Mouse (Mus musculus) spleen, postnatal 36 days (tissue): Measurements from ENCODE around the gene Smim14.
"Not testable (repeated sequence)": the region's sequence is repeated elsewhere in the genome, so short reads cannot be mapped to it uniquely, and the experiment has no call there.

Experiments
- DNase-seq, 2 experiments: peaks; one replicate each; pipeline ENCODE4 v3.0.0; 2022; ENCODE audit warnings: low spot score in 2 of 2, mixed read lengths in 1 of 2

Smim14 gene

GRCm38 (mm10) chr5:65536751-65537419 is at the start of gene Smim14, which contains the start of gene Ube2k:
TSS of gene Smim14 (minus strand) at chr5:65537184.
TSS of gene Ube2k (plus strand) at chr5:65537233.
- DNase-seq = peak; percentile 94

DNA sequence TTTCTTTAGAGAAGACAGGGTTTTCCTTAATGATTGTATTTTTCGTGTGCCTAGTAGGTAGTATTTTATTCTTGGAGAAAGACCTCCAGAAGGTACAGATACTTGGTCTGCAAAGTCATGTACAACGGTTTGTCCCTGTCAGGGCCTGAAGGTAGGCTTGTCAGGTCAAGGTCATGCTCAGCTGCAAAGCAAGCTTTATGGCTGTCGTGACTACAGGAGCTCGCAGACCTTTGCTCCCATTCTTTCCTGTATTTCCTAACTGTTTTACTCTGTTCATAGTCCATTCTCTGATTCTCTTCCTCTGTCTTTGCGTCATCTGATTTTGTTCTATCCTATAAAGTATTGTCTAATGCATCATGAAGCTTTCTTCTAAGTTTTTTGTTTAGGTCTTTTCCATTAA is 49.3 kb upstream of the Smim14 start:
- no peak for DNase-seq

DNA sequence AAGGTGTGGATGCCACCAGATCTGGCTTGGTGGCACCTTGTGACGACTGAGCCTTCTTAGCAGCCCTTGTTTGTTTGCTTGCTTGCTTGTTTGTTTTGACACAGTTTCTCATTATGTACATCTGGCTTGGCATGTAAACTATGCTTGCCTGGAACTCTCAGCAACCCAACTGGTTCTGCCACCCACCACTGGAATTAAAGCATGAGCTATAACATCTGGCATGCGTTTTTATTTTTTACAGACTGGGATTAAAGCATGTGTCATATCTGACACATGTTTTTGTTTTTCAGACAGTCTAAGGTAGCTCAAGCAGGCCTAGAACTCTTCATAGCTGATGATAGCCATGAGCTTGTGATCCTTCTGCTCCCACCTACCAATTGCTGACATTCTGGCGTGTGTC is 41.6 kb upstream of the Smim14 start:
- DNase-seq = no peak

DNA sequence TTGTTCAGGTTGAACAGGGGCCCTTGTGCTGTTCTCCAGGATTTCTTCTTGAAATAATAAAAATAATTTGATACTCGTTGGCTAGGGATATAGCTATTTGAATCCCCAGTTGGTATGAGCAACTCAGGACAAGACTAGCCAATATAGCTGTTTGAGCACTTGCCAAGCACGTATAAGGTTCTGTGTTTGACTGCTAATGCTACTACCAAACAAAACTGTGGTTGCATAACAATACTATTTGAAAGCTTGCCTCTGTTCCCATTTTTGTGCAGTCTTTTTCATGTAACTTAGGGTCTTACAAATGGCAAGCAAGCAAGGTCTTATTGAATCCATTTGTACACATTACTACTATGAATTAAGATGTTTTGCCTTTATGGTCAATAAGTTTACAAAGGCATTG is 38.9 kb upstream of the Smim14 start:
- DNase-seq = no peak

DNA sequence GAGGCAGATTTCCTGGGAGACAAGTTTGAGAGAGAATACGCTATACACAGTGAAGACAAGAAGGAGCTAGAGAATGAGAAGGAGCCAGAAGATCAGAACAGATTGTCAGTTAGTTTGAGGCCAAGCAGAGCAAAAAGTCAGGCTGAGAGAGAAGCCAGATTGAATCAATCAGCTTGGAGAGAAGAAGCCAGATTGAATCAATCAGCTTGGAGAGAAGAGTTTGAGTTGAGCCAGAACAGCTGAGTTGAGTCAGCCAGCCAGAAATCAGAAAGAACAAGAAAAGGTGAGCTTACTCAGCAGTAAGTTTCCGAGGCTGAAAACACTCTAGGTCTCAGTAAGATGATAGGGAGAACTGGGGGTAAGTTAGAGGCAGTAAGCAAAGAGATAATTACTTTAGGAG is 37.9 kb upstream of the Smim14 start:
- no peak for DNase-seq

DNA sequence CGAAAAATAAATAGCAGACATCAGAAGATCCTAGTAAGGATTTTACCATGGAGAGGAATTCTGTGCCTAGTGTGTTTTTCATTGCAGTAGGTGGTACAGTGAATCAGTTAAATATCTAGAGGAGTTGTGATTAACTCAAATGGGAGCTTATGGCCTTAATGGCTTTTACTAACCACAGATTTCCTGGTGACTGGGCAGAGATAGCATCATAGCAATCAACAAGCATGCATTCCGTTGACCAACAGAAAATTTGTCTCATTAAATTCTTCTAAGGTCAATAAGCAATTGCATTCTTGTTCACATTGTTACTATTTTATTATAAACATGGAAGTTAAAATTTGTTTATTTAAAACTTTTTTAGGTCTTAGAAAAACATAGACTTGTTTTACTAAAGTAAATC is 28.5 kb upstream of the Smim14 start:
- DNase-seq = no peak

DNA sequence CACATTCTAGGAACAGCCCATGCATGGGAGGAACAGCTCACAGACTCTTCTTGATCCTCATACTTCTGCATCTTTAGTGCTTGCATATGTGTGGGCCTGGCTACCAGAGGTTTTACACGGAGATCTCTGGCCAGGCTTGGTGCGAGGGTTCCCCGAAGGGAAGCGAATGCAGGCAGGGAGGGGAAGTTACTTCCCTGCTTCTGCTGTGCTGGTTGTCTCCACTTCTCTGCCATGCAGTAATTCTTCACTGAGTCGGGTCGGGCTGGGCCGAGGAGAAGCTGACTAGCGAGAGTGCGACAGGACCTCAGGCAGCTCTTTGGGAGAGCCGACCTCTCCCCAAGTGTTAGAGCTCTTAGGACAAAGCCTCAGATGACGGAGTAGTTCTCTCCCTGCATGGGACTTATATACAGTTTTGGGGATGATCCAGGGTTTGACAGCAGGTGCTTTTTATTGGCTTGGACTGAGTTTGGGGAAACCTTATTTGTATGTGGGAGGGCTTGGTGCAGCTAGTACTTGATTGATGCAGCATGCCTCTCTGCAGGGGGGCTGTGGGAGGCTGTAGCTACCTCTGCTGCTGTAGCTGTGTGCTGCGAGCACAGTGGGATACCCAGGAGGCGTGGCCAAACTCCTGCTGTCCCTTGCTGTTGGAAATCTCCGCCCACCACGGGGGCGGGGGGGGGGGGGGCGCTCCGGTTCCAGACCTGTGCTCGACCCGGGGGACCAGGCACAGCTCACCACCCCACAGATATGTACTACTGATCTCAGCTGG is 24.3 kb upstream of the Smim14 start:
- DNase-seq = peak; percentile 2 to 6

DNA sequence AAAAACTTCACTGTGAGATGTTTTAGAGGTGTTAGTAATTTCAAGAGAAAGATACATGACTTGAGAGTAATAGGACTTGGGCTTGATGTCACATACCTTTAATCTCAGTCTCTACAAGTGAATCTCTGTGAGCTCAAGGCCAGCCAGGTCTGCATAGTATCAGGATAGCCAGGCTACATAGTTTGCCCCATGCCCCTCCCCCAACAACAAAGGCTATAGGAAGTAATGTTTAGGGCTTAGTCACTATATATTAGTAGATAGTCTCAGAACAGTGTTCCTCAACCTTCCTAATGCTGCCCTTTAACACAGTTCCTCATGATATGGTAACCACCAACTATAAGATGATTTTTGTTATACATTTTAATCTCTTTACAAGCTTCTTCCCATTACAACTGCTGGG is 20.1 kb upstream of the Smim14 start:
- no peak for DNase-seq

- DNase-seq = no peak
Observed at GRCm38 (mm10) chr5:65549677-65550076, 12.7 kb upstream of the Smim14 start.

- DNase-seq = no peak
Observed at GRCm38 (mm10) chr5:65544616-65545015, 7.6 kb upstream of the Smim14 start.

DNA sequence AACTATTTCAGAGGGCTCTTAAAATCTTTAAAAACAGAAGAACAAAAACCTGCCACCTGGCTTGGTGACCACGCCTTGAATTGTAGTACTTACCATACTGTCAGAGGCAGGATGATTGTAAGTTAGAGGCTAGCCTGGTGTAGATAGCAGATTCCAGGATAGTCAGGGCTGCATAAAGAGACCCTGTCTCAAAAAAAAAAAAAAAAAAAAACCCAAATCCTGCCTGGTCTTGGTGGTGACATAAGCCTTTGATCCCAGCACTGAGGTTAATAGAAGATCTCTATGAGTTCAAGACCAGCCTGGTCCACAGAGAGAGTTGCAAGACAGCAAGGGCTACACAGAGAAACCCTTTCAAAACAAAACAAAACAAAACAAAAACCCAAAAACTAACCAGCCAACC is 6.5 kb upstream of the Smim14 start:
- no peak for DNase-seq

DNA sequence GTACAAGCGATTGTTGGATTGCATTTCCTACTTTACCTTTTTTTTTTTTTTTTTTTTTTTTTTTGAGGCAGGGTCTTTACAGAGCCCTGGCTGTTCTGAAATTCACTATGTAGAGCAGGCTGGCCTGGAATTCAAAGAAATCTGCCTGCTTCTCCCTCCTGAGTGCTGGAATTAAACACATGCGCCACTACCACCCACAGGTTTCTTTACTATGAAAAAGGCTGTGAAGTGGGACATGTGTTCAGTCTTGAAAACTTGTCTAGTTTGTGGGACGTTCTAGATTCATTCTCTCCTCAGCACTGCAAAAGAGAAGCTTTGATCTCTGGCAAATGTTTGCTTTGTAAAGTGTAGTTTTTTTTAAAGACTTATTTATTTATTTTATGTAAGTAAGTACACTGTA is 4.9 kb upstream of the Smim14 start:
- DNase-seq = no peak

- no peak for DNase-seq
Observed at GRCm38 (mm10) chr5:65539786-65540185, 2.8 kb upstream of the Smim14 start.

GRCm38 (mm10) chr5:65538829-65539228 is 1.8 kb upstream of the Smim14 start:
- DNase-seq = no peak

- DNase-seq = no peak
Observed at GRCm38 (mm10) chr5:65538121-65538520, 1.1 kb upstream of the Smim14 start.

DNA sequence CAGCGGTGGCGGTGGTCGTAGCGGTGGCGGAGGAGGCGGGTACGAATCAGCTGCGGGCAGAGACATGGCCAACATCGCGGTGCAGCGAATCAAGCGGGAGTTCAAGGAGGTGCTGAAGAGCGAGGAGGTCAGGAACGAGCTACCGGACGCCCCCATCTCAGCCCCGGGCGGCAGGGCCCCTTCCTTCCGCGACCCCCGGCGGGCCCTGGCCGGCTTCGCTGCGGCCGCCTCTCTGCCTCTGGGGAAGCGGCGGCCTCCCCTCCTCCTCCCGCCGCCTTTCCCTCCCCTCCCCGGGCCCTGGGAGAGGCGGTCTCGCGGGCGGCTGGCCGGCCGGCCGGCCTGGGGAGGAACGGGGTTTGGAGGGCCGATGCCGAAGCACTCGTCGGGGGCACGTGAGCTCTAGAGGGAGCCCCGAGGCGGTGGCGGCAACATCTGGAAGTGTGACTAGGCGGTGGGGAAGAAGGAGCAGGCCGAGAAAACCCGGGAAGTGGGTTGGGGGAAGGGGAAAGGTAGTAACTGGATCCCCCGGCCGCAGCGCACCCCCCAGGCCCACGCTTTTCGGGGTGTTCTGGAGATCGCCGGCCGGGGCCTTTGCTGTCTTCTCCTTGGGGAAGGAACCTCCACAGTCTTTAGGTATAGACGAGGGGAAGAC is 562 bp upstream of the Smim14 start:
- DNase-seq = peak in 1 of 2 experiments; percentile 38

DNA sequence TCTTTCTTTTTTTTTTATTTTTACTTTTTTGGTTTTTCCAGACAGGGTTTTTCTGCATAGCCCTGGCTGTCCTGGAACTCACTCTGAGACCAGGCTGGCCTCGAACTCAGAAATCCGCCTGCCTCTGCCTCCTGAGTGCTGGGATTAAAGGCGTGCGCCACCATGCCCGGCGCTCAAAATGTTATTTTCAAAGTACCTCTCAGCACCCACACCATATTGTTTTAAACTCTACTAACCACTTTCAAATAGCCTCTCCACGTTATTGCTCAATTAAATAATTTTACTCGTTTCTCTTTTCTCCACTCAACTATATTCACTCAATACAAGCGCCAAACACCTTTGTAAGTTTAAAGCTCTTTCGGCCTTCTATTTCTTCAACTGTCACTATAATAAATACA is 917 bp downstream of the Smim14 start:
- DNase-seq = not testable (repeated sequence)

- DNase-seq = peak; percentile 17 to 58
Observed at GRCm38 (mm10) chr5:65535457-65536067, 1.4 kb downstream of the Smim14 start.

- no peak for DNase-seq
Observed at GRCm38 (mm10) chr5:65534496-65534895, 2.5 kb downstream of the Smim14 start.

- no peak for DNase-seq
Observed at GRCm38 (mm10) chr5:65531283-65531682, 5.7 kb downstream of the Smim14 start.

DNA sequence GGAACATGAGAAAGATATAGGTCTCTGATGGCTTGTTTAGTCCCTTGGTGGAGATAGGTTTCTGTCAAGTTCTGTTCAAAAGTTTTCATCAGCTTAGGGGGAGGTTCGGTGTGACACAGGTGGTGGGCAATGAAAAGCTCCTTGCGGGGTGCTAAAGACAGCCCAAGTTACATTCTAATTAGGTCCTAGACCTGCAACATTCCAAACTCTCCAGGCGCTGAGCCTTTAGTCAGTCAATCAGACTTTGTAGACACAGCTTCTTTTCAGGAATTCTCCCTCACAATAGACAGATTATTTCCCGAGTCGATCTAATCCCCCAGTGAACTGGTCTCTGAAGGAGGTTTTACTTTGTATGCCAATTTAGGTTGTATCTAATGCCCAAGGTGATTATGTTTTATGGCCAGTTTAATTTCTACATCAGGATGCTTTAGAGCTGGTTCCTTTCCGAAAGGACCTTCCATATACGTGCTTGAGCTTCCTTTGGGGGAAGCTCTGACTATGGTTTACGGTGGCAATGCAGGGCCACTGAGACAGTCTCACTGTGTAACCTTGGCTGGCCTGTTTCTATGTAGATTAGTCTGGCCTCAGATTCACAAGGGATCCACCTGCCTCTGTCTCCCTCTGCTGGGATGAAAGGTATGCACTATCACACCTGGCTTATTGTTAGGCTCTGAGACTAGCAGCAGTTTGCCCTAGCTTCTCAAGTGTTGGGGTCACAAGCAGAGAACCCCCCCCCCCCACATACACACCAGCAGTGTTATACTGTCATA is 11.1 kb downstream of the Smim14 start:
- peak; percentile 48 to 53 for DNase-seq

- no peak for DNase-seq
Observed at GRCm38 (mm10) chr5:65524831-65525230, 12.2 kb downstream of the Smim14 start.
